Mouse (Mus musculus) left cerebral cortex, adult 11 months (tissue): ENCODE measurements around the gene Vps29.

ENCODE experiments used
- DNase-seq: peaks from one replicate; pipeline ENCODE4 v3.0.0; 2022; ENCODE audit warnings: low spot score

Gene Vps29

GRCm38 (mm10) chr5:122336554-122337294 is 17.4 kb upstream of the Vps29 start:
- no peak for DNase-seq

DNA sequence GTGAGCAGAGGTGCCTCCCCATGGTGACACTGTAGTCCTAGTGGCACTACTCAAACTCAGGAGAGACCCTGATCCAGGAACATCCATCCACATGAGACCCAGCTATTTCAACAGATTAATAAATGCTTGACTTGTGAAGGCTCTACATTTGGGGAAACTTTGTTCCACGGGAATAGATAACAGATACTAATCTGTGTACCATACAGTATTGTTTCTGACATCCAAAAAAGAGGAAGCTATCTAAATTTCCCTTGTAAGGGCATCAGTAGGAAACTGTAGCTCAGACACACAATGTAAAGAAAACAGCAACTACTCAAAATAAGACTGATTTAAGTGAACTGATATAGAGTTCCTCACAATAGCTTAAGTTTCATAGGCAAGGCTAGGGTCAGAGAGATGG is 11.3 kb upstream of the Vps29 start:
- DNase-seq: no peak

GRCm38 (mm10) chr5:122343768-122344167 is 10.4 kb upstream of the Vps29 start:
- no peak for DNase-seq

DNA sequence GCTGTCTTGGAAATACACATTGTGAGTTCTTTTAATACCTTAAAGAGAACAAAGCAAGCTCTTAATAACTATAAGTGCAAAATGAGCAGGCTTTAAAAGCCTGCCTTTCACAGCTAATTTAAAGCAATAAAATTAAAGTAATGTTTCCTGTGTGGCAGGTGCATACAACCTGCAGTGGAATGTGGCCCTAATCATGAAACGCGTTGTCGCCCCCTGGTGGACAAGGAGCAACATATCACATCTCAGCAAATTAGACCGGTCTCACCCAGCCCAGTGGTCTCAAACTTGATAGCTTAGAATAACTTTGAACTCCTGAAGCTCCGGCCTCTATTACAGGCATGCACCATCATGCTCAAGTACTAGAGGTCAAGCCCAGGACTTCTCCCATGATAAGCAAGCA is 9.9 kb upstream of the Vps29 start:
- DNase-seq: no peak

GRCm38 (mm10) chr5:122345777-122346176 is 8.4 kb upstream of the Vps29 start:
- DNase-seq: no peak

DNA sequence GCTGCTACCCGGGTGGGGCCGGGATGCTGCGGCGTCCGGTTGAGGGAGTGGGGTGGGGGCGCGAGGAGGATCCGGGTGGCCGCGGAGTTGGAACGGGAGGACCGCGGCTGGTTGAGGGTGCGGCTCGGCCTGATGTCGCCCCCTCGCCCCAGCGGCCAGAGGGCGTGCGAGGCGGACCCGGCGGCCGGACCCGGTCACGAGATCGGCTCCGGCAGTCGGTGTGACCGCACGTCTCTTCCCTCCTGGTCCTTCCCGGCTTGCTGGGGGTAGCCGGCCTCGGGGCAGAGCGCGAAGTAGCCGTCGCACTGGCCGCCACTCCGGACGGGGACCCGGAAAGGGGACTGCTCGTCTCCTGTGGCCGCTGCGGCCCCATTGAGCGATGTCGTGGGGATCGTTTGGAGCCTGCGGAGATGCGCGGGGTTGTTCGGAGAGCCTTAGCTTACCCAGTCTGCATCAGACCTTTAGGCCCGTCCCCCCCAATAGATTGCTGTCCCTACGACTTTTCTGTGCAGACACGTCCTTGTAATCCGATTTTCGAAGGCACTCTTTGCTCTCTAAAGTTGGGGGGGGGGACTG is 411 bp downstream of the Vps29 start:
- no peak for DNase-seq

GRCm38 (mm10) chr5:122371591-122372191 is 17.5 kb downstream of the Vps29 start, which contains the start of gene Gpn3:
TSS of gene Gpn3 (plus strand) at chr5:122371876.
- no peak for DNase-seq

DNA sequence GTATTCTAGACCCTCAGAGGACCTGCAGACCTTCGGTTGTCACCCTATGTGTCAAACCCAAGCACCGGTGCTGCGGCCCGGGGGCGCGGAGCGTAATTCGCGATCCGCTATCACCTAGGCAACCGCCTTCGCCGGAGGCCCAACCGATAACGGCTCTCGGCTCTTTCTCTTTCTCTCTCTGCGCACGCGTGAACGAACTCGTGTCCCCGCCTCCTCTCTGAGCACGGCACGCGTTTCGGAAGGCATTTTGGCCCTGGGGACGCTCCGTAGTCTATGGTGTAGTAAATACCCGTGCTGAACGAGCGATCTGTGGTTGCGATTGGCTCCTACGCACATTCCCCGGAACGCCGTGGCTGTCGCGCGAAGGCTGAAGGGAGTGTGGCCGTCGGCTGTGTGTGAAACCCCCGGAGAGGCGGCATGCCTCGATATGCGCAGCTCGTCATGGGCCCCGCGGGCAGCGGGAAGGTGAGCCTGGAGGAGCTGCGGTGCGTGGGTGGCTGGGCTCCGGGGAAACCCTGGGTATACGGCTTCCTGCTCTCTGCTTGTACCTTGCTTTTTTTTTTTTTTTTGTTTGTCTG is 18.1 kb downstream of the Vps29 start, which contains the start of gene Fam216a:
Fam216a (minus strand) TSS at position 173 of the 578 bp plus-strand sequence.
- peak; percentile 98 for DNase-seq

GRCm38 (mm10) chr5:122372878-122373277 is 18.7 kb downstream of the Vps29 start:
- no peak for DNase-seq

GRCm38 (mm10) chr5:122377101-122377833 is 23.1 kb downstream of the Vps29 start:
- DNase-seq: no peak

GRCm38 (mm10) chr5:122378171-122378570 is 24.0 kb downstream of the Vps29 start:
- no peak for DNase-seq

- peak; percentile 75 for DNase-seq
These were observed 25.4 kb downstream of the Vps29 start for GRCm38 (mm10) chr5:122379374-122380155.

- no peak for DNase-seq
These were observed 35.8 kb downstream of the Vps29 start for GRCm38 (mm10) chr5:122390006-122390405.

DNA sequence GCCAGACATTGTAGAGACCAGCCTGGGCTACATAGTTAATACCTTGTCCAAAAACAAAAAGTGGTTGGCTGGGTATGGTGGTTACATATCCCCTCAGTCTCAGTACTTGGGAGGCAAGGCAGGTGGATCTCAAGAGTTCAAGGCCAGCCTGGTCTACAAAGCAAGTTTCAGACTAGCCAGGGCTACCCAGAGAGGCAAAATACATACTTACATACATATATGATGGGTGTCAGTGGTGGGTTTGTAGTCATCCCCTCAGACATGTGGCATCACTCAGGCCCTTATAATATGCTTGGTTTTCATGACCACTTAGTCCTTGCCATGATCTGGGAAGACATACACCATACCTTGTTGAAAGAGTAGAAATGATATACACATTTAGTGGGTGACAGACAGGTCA is 36.5 kb downstream of the Vps29 start:
- DNase-seq: no peak

- DNase-seq: no peak
These were observed 37.1 kb downstream of the Vps29 start for GRCm38 (mm10) chr5:122391178-122391785.

- peak; percentile 82 for DNase-seq
These were observed 37.6 kb downstream of the Vps29 start, which contains the start of gene Arpc3 for GRCm38 (mm10) chr5:122391786-122392180. TSS of gene Arpc3 (plus strand) at chr5:122391878.

DNA sequence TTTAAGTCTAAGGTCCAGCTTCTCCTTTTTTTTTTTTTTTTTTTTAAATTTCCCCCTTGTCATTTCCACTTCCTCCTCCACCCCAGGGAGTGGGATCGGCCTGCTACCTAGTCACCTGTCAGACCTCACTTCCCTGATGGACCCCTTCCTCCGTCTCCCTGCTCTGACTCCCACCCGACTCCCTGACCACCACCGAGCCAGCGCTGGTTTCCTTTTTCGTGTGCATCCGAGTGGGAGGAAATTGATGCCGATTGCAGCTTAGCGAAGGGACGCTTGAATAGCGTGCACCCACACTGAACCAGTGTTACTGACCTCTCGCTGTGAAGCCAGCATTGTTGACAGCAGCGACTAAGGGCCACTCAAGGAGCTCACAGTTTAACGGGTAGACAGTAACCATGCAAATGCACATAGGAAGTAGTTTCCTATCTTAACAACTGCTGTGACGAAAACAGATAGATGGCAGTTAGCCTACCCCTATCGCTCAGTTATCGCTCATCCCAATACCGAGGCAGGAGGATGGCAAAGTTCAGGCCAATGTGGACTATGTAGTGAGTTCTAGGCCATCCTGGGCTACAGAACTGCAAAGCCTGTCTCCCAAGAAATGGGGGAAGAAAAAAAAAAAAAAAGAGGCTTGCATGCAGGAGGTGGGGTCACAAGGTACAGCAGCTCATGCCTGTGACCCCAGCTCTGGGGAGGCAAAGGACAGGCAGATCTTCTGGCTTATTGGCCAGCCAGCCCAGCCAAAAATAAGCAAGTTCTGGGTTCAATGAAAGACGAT is 38.2 kb downstream of the Vps29 start:
- no peak for DNase-seq

DNA sequence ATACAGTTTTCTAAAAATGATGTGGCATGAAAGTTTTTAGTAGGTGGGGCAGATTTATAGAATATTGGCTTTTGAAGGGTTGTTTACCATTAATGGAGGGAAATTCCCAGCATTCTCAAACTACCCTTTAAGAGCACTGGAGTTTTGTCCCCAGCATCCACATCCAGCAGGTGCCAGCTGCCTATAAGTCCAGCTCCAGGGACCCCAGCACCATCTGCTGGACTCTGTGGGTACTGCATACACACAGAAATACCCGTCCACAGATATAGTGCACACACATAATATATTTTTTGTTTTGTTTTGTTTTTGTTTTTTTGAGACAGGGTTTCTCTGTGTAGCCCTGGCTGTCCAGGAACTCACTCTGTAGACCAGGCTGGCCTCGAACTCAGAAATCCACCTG is 39.7 kb downstream of the Vps29 start:
- no peak for DNase-seq

GRCm38 (mm10) chr5:122396791-122397190 is 42.6 kb downstream of the Vps29 start:
- DNase-seq: no peak

GRCm38 (mm10) chr5:122397495-122397894 is 43.3 kb downstream of the Vps29 start:
- no peak for DNase-seq
